Mouse (Mus musculus) spleen, adult 2 months (tissue): ENCODE measurements around the gene Mylk. TPM values are rescaled to one million over a fixed set of nuclear protein-coding genes. Genes with fewer than 3 reads are reported as not detected.
A peak's percentile ranks its signal among the peaks of the same experiment; 100 is the strongest.

Source experiments
- DNase-seq, 2 experiments: peaks; one replicate each; pipeline versions ENCODE4 v3.0.0 to v3.0.0-alpha.2; 2012 to 2021; ENCODE audit warnings: low spot score in 2 of 2, low read depth in 1 of 2
- H3K27ac ChIP-seq: fragments of 200-500 bp; 2 replicates; pipeline ENCODE4 v1.5.1; 2012; ENCODE audit warnings: low read length, inconsistent platforms; ENCODE audit not compliant: insufficient read depth
- H3K27me3 ChIP-seq: fragments of 200-500 bp; 2 replicates; pipeline ENCODE4 v1.6.1; 2012; ENCODE audit warnings: mild to moderate bottlenecking, moderate library complexity, low read length, inconsistent platforms; ENCODE audit not compliant: control insufficient read depth, insufficient read depth
- H3K36me3 ChIP-seq: fragments of 200-500 bp; 2 replicates; pipeline ENCODE4 v1.6.1; 2012; ENCODE audit warnings: mild to moderate bottlenecking, low read length, inconsistent platforms; ENCODE audit not compliant: control insufficient read depth, insufficient read depth
- H3K4me1 ChIP-seq: fragments of 200-500 bp; 2 replicates; pipeline ENCODE4 v1.6.1; 2011; ENCODE audit warnings: inconsistent platforms; ENCODE audit not compliant: control insufficient read depth, insufficient read depth, insufficient read length
- H3K4me3 ChIP-seq: fragments of 200-500 bp; 2 replicates; pipeline ENCODE4 v1.5.1; 2011; ENCODE audit warnings: mild to moderate bottlenecking, inconsistent platforms; ENCODE audit not compliant: insufficient read depth, insufficient read length; ENCODE audit errors: extremely low read depth
- CTCF ChIP-seq: fragments of 200-500 bp; IDR thresholded peaks from 2 replicates; pipeline ENCODE4 v1.5.1; 2011; ENCODE audit warnings: mild to moderate bottlenecking, inconsistent platforms; ENCODE audit not compliant: insufficient read depth, insufficient read length, insufficient replicate concordance; ENCODE audit errors: extremely low read depth
- POLR2A ChIP-seq: fragments of 200-500 bp; IDR thresholded peaks from 2 replicates; pipeline ENCODE4 v1.6.1; 2011; ENCODE audit warnings: low read depth, low read length, inconsistent platforms
- WGBS: fragments of 180-500 bp; shearing (Covaris S2); methylation state at CpG from one replicate; pipeline ENCODE4 v1.1.7; 2018; 5-methylcytosine and 5-hydroxymethylcytosine counted together
- polyA plus RNA-seq: library from polyadenylated mRNA; depleted of rRNA; stranded (reverse); fragments of >200 nt; gene quantifications from 2 replicates; pipeline ENCODE4 v1.2.3, GENCODE M21; 2012

Gene Mylk
- polyA plus RNA-seq, 1 experiment, result 41.9 TPM

GRCm38 (mm10) chr16:34926531-34927435 lies 181.8 kb downstream of the Mylk start:
- no peaks in the 10 kb centered on the region for H3K27me3 ChIP-seq
- H3K4me1 ChIP-seq, result no peaks in the 10 kb centered on the region
- H3K27ac ChIP-seq, result peak overlapping the region; percentile 65
- no peak for TF ChIP-seq CTCF
- no peak for TF ChIP-seq POLR2A
- no peaks in the 10 kb centered on the region for H3K36me3 ChIP-seq
- H3K4me3 ChIP-seq, result no peak overlapping the region; the same call in 1 of the 2 replicates
- 88% methylated on average over 9 of the region's 9 CpGs for WGBS
- DNase-seq, result no peak

GRCm38 (mm10) chr16:34929686-34930085 lies 184.7 kb downstream of the Mylk start:
- H3K27me3 ChIP-seq, result no peaks in the 10 kb centered on the region
- H3K4me1 ChIP-seq, result no peaks in the 10 kb centered on the region
- TF ChIP-seq CTCF, result no peak
- TF ChIP-seq POLR2A, result no peak
- no peak overlapping the region for H3K27ac ChIP-seq
- no peak overlapping the region for H3K4me3 ChIP-seq
- H3K36me3 ChIP-seq, result no peaks in the 10 kb centered on the region
- DNase-seq, result no peak
- WGBS, result 67% methylated on average over 8 of the region's 8 CpGs

- Histone ChIP-seq H3K27me3 (no peaks in the 10 kb centered on the region), H3K27ac (no peak overlapping the region), H3K36me3 (no peaks in the 10 kb centered on the region), H3K4me3 (no peak overlapping the region), H3K4me1 (no peaks in the 10 kb centered on the region)
- TF ChIP-seq POLR2A (no peak), CTCF (no peak)
- 11% methylated on average over 7 of the region's 7 CpGs for WGBS
- no peak for DNase-seq
These were observed 185.1 kb downstream of the Mylk start for GRCm38 (mm10) chr16:34930110-34930509.

- no peak for DNase-seq
- H3K36me3 ChIP-seq, result no peaks in the 10 kb centered on the region
These were observed 186.3 kb downstream of the Mylk start for GRCm38 (mm10) chr16:34931306-34931705.

GRCm38 (mm10) chr16:34933173-34933572 lies 188.2 kb downstream of the Mylk start:
- Histone ChIP-seq H3K4me1 (no peaks in the 10 kb centered on the region), H3K27ac (no peak overlapping the region), H3K4me3 (no peak overlapping the region), H3K27me3 (no peaks in the 10 kb centered on the region), H3K36me3 (no peaks in the 10 kb centered on the region)
- no peak for DNase-seq
- TF ChIP-seq CTCF, result no peak
- no peak for TF ChIP-seq POLR2A
- whole genome bisulfite sequencing, result 75% methylated on average over 4 of the region's 4 CpGs

More at GRCm38 (mm10) chr16:34931306-34931705, 186.3 kb downstream of the Mylk start:
- Histone ChIP-seq H3K4me3 (no peak overlapping the region), H3K27ac (no peak overlapping the region), H3K27me3 (no peaks in the 10 kb centered on the region), H3K4me1 (no peaks in the 10 kb centered on the region)
- TF ChIP-seq CTCF (no peak), POLR2A (no peak)
- 49% methylated on average over 2 of the region's 2 CpGs for WGBS

GRCm38 (mm10) chr16:34934486-34934885 lies 189.5 kb downstream of the Mylk start:
- Histone ChIP-seq H3K27ac (no peak overlapping the region), H3K27me3 (no peaks in the 10 kb centered on the region), H3K4me3 (no peak overlapping the region), H3K4me1 (no peaks in the 10 kb centered on the region), H3K36me3 (no peaks in the 10 kb centered on the region)
- TF ChIP-seq POLR2A (no peak), CTCF (no peak)
- WGBS, result 83% methylated on average over 6 of the region's 6 CpGs
- DNase-seq, result no peak

- Histone ChIP-seq H3K4me3 (no peak overlapping the region), H3K36me3 (no peaks in the 10 kb centered on the region), H3K27me3 (no peaks in the 10 kb centered on the region), H3K4me1 (no peaks in the 10 kb centered on the region), H3K27ac (no peak overlapping the region; the same call in 1 of the 2 replicates)
- no peak for DNase-seq
- 83% methylated on average over 9 of the region's 9 CpGs for WGBS
- TF ChIP-seq POLR2A (no peak), CTCF (no peak)
These were observed 190.7 kb downstream of the Mylk start for GRCm38 (mm10) chr16:34935514-34936338.
